Mouse (Mus musculus) heart, postnatal 0 days (tissue): ENCODE results near the gene Shroom3. TPM values are rescaled to one million over a fixed set of nuclear protein-coding genes. Genes with fewer than 3 reads are reported as not detected.

ENCODE experiments used
- ATAC-seq: fragments of 200-750 bp; cut with Nextera tagmentation; 2 replicates; pipeline ENCODE4 v1.8.0; 2017; ENCODE audit warnings: low read depth, moderate number of reproducible peaks, moderate library complexity; ENCODE audit not compliant: insufficient read depth
- DNase-seq: peaks from one replicate; pipeline ENCODE4 v3.0.0-alpha.2; 2016; ENCODE audit warnings: low spot score
- H3K27ac ChIP-seq: fragments of 300-500 bp; sonication (generic); 2 replicates; pipeline ENCODE4 v1.5.1; 2014; ENCODE audit warnings: low read depth, mild to moderate bottlenecking
- H3K27me3 ChIP-seq: fragments of 300-500 bp; sonication (generic); 2 replicates; pipeline ENCODE4 v1.6.1; 2014; ENCODE audit warnings: low read length, mixed read lengths; ENCODE audit not compliant: control insufficient read depth, insufficient read depth
- H3K36me3 ChIP-seq: fragments of 300-500 bp; sonication (generic); replicated peaks from 2 replicates; pipeline ENCODE4 v1.6.1; 2014; ENCODE audit warnings: low read length, mixed read lengths; ENCODE audit not compliant: control insufficient read depth, insufficient read depth
- H3K4me1 ChIP-seq: fragments of 300-500 bp; sonication (generic); 2 replicates; pipeline ENCODE4 v1.6.1; 2014; ENCODE audit warnings: antibody characterized with exemption; ENCODE audit not compliant: control insufficient read depth, insufficient read depth
- H3K4me2 ChIP-seq: fragments of 300-500 bp; sonication (generic); 2 replicates; pipeline ENCODE4 v1.6.1; 2014; ENCODE audit warnings: low read depth, mild to moderate bottlenecking, low read length, moderate library complexity
- H3K4me3 ChIP-seq: fragments of 300-500 bp; sonication (generic); 2 replicates; pipeline ENCODE4 v1.5.1; 2014; ENCODE audit warnings: low read depth, low read length
- H3K9ac ChIP-seq: fragments of 300-500 bp; sonication (generic); replicated peaks from 2 replicates; pipeline ENCODE4 v1.6.1; 2014; ENCODE audit warnings: low read depth, low read length, mixed read lengths
- H3K9me3 ChIP-seq: fragments of 300-500 bp; sonication (generic); replicated peaks from 2 replicates; pipeline ENCODE4 v1.6.1; 2016; ENCODE audit warnings: low read length; ENCODE audit not compliant: control insufficient read depth
- CTCF ChIP-seq: IDR thresholded peaks from 2 replicates; pipeline ENCODE4 v1.5.1; 2016; ENCODE audit warnings: antibody characterized with exemption, control low read depth, low read depth
- EP300 ChIP-seq: IDR thresholded peaks from 2 replicates; pipeline ENCODE4 v1.6.1; 2016; ENCODE audit warnings: antibody characterized with exemption, low read depth
- WGBS: fragments of 180-500 bp; shearing (Covaris S2); extraction: QIAGEN DNeasy Blood & Tissue Kit; methylation state at CpG from one replicate; pipeline ENCODE4 v1.1.7; 2014; 5-methylcytosine and 5-hydroxymethylcytosine counted together
- polyA plus RNA-seq: library from polyadenylated mRNA; unstranded; fragments of >200 nt; fragmentation: Nextera tagmentation; extraction: Ambion mirVana; gene quantifications from 2 replicates; pipeline ENCODE4 v1.2.1, GENCODE M21; 2015
- total RNA-seq: library from RNA; depleted of rRNA; stranded (reverse); fragments of >200 nt; gene quantifications from 2 replicates; pipeline ENCODE4 v1.2.3, GENCODE M21; 2014; ENCODE audit warnings: low replicate concordance

Shroom3 gene
- total and polyA plus RNA-seq, 2 experiments from 2014 or later: 13.3 to 72.4 TPM

- H3K4me1 ChIP-seq: no peaks in the 10 kb centered on the region
- no peak overlapping the region for H3K4me2 ChIP-seq
- WGBS: 60% methylated on average over 2 of the region's 2 CpGs
- H3K9me3 ChIP-seq: no peaks in the 10 kb centered on the region
- H3K4me3 ChIP-seq: no peak overlapping the region
- H3K9ac ChIP-seq: no peak overlapping the region
- H3K27ac ChIP-seq: no peak overlapping the region
- H3K36me3 ChIP-seq: no peaks in the 10 kb centered on the region
- no peaks in the 10 kb centered on the region for H3K27me3 ChIP-seq
- ATAC-seq (no peak), DNase-seq (no peak)
- TF ChIP-seq EP300: no peak
- no peak for TF ChIP-seq CTCF
These were observed 18.9 kb upstream of the Shroom3 start for GRCm38 (mm10) chr5:92664321-92664720.

DNA sequence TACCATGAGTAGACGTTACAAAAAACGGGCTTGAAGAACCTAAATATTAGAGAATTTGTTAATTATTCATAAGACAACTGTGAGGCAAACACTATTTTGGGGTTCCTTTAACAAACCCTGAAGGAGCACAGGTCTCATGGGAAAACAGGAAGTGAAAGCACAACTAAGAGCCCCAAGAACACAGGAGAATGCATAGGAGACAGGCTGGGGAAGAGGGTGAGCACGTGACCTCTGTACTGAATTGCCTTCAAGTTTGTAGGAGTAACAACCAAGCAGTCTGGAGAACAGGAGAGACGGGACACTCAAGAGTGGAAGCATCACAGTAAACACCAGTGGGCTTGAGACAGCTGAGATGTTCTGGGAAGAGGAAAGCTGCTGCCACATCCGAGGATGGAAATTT, 16.4 kb upstream of the Shroom3 start:
- no peak for ATAC-seq
- DNase-seq: no peak

GRCm38 (mm10) chr5:92674859-92675573, 8.2 kb upstream of the Shroom3 start, which contains the start of gene Ccdc158:
Gene Ccdc158, minus strand, starts transcription at chr5:92675271.
- Histone ChIP-seq H3K9me3 (no peaks in the 10 kb centered on the region), H3K4me3 (peak within 1 kb of the TSS; percentile 45), H3K9ac (peak within 1 kb of the TSS; percentile 24; the same call in 1 of the 2 replicates), H3K27me3 (no peaks in the 10 kb centered on the region), H3K27ac (no peak within 1 kb of the TSS), H3K4me1 (peaks cover 16% of the 10 kb centered on the region; the same call in 1 of the 2 replicates), H3K4me2 (peak within 1 kb of the TSS; percentile 65), H3K36me3 (no peaks in the 10 kb centered on the region)
- TF ChIP-seq EP300 (no peak), CTCF (no peak)
- peak; percentile 73 for DNase-seq
- peak; percentile 82 for ATAC-seq
- 18% methylated on average over 39 of the region's 55 CpGs for WGBS

More for the DNA sequence above, 16.4 kb upstream of the Shroom3 start:
- H3K36me3 ChIP-seq: no peaks in the 10 kb centered on the region
- H3K9me3 ChIP-seq: no peaks in the 10 kb centered on the region
- TF ChIP-seq CTCF: no peak
- TF ChIP-seq EP300: no peak
- H3K4me1 ChIP-seq: no peaks in the 10 kb centered on the region
- no peak overlapping the region for H3K9ac ChIP-seq
- WGBS: 68% methylated on average over 5 of the region's 5 CpGs
- no peak overlapping the region for H3K4me2 ChIP-seq
- no peaks in the 10 kb centered on the region for H3K27me3 ChIP-seq
- no peak overlapping the region for H3K4me3 ChIP-seq
- H3K27ac ChIP-seq: no peak overlapping the region

DNA sequence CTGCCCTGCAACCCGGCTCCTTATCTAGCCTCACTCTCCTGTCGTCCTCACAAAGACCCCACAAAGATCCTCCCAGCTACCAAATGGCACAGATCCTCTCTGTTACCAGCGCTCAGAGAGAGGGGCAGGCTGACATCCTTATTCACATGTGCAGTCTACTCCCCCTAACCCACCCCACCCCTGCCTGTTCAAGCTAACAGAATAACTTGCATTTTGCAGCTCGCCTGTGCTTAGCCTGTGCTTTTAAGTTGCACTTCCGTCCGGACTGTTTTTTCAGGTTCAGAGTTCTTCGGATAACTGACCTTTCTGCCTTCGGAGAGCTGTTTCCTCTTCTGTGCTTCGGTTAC, 7.7 kb upstream of the Shroom3 start:
- Histone ChIP-seq H3K36me3 (no peaks in the 10 kb centered on the region), H3K9me3 (no peaks in the 10 kb centered on the region), H3K4me3 (peak overlapping the region; percentile 45), H3K9ac (no peak overlapping the region), H3K27ac (no peak overlapping the region), H3K4me2 (peak overlapping the region; percentile 65), H3K27me3 (no peaks in the 10 kb centered on the region), H3K4me1 (peaks cover 16% of the 10 kb centered on the region; the same call in 1 of the 2 replicates)
- ATAC-seq (no peak), DNase-seq (no peak)
- TF ChIP-seq EP300 (no peak), CTCF (no peak)
- WGBS: 3% methylated on average over 9 of the region's 9 CpGs

GRCm38 (mm10) chr5:92679441-92679840, 3.8 kb upstream of the Shroom3 start:
- Histone ChIP-seq H3K27ac (no peak overlapping the region), H3K9ac (no peak overlapping the region), H3K4me3 (no peak overlapping the region), H3K9me3 (no peaks in the 10 kb centered on the region), H3K36me3 (no peaks in the 10 kb centered on the region), H3K4me2 (no peak overlapping the region), H3K27me3 (no peaks in the 10 kb centered on the region), H3K4me1 (peaks cover 17% of the 10 kb centered on the region; the same call in 1 of the 2 replicates)
- no peak for ATAC-seq
- WGBS: 33% methylated on average over 4 of the region's 4 CpGs
- TF ChIP-seq CTCF: peak; percentile 79
- no peak for TF ChIP-seq EP300
- DNase-seq: peak; percentile 51
